Mouse (Mus musculus) stomach, adult 2 months (tissue): ENCODE results near the gene Plod2. TPM values are rescaled to one million over a fixed set of nuclear protein-coding genes. Genes with fewer than 3 reads are reported as not detected.

Experiments used
- polyA plus RNA-seq: library from polyadenylated mRNA; depleted of rRNA; stranded (reverse); fragments of >200 nt; gene quantifications from 2 replicates; pipeline ENCODE4 v1.2.3, GENCODE M21; 2012; rRNA removed

Gene Plod2
- 2.2 and 2.4 TPM in 2 replicates for polyA plus RNA-seq

DNA sequence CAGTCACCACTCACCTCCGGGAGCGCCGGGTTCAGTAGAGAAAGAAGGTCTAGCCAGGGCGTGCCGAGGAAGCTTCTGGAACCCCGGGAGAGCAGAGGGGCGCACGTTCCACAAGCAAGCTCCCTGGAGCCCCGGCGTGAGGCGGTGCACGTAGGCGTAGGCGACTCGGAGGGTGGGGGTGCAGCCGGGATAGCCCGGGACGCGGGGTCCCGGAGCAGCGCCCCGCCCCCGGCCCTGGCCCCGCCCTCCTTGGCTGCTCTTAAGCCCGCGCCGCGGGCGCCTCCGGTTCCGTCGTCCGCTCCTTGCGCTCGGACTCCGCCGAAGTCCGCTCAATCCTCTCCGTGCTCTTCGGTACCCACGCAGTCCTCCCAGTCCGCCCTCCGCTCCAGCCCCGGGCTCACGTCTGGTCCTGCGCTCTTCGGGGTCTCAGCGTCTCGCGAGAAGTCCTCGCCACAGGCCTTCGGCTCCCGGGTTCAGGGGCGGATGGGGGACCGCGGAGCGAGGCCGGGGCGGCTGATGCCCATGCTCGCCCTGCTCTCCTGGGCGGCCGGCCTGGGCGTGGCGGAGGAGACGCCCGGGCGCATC, at the start of gene Plod2:
Gene Plod2, plus strand, starts transcription at position 247 of the 585 bp plus-strand sequence.

Other genes with a start within 250 kb of the Plod2 start
- gene 1700057G04Rik, start 232.8 kb upstream of the Plod2 start, polyA plus RNA-seq = not detected in 2 replicates
- 2.4 and 3.7 TPM in 2 replicates for gene Plscr4, start 84.8 kb upstream of the Plod2 start, polyA plus RNA-seq